Mouse (Mus musculus) neural tube, embryonic 12.5 days (tissue): Measurements from ENCODE around the gene Itsn1. TPM values are rescaled to one million over a fixed set of nuclear protein-coding genes. Genes with fewer than 3 reads are reported as not detected.

Experiments
- ATAC-seq: fragments of 200-750 bp; cut with Nextera tagmentation; 2 replicates; pipeline ENCODE4 v1.8.0; 2017; ENCODE audit warnings: low read depth, mild to moderate bottlenecking, moderate TSS enrichment, moderate library complexity; ENCODE audit not compliant: low FRiP score
- H3K27ac ChIP-seq: fragments of 300-500 bp; sonication (generic); 2 replicates; pipeline ENCODE4 v1.5.1; 2016
- H3K27me3 ChIP-seq: fragments of 300-500 bp; sonication (generic); replicated peaks from 2 replicates; pipeline ENCODE4 v1.6.1; 2016; ENCODE audit warnings: mild to moderate bottlenecking
- H3K36me3 ChIP-seq: fragments of 300-500 bp; sonication (generic); 2 replicates; pipeline ENCODE4 v1.6.1; 2016; ENCODE audit warnings: mild to moderate bottlenecking
- H3K4me1 ChIP-seq: fragments of 300-500 bp; sonication (generic); 2 replicates; pipeline ENCODE4 v1.6.1; 2016
- H3K4me2 ChIP-seq: fragments of 300-500 bp; sonication (generic); replicated peaks from 2 replicates; pipeline ENCODE4 v1.6.1; 2016; ENCODE audit warnings: mild to moderate bottlenecking
- H3K4me3 ChIP-seq: fragments of 300-500 bp; sonication (generic); 2 replicates; pipeline ENCODE4 v1.5.1; 2016
- H3K9ac ChIP-seq: fragments of 300-500 bp; sonication (generic); 2 replicates; pipeline ENCODE4 v1.6.1; 2016; ENCODE audit warnings: mild to moderate bottlenecking
- H3K9me3 ChIP-seq: fragments of 300-500 bp; sonication (generic); 2 replicates; pipeline ENCODE4 v1.6.1; 2016; ENCODE audit warnings: mild to moderate bottlenecking
- WGBS: fragments of 180-500 bp; shearing (Covaris S2); methylation state at CpG from one replicate; pipeline ENCODE4 v1.1.7; 2016; 5-methylcytosine and 5-hydroxymethylcytosine counted together
- microRNA-seq: library from miRNA; unstranded; fragments of <30 nt; microRNA quantifications from one replicate; pipeline ENCODE4, GENCODE M21; 2017
- polyA plus RNA-seq: library from polyadenylated mRNA; unstranded; fragments of >200 nt; fragmentation: Nextera tagmentation; extraction: Ambion mirVana; gene quantifications from 2 replicates; pipeline ENCODE4 v1.2.1, GENCODE M21; 2016

Gene Itsn1
- polyA plus RNA-seq, 1 experiment from 2014 or later = 74.4 TPM

GRCm38 (mm10) chr16:91963556-91963900 lies 234.4 kb downstream of the Itsn1 start:
- 64% methylated on average over 3 of the region's 3 CpGs for WGBS
- H3K9ac ChIP-seq = no peak overlapping the region
- H3K4me2 ChIP-seq = peak overlapping the region; percentile 45

GRCm38 (mm10) chr16:91964308-91965178 lies 235.5 kb downstream of the Itsn1 start:
- Histone ChIP-seq H3K4me2 (no peak overlapping the region), H3K36me3 (no peaks in the 10 kb centered on the region), H3K9ac (no peak overlapping the region), H3K9me3 (no peaks in the 10 kb centered on the region), H3K4me3 (no peak overlapping the region), H3K4me1 (peaks cover 17% of the 10 kb centered on the region), H3K27me3 (no peaks in the 10 kb centered on the region), H3K27ac (peak overlapping the region; percentile 72)
- WGBS = 90% methylated on average over 13 of the region's 13 CpGs
- ATAC-seq = no peak

More at GRCm38 (mm10) chr16:91963556-91963900, 234.4 kb downstream of the Itsn1 start:
- Histone ChIP-seq H3K27ac (peak overlapping the region; percentile 72), H3K27me3 (no peaks in the 10 kb centered on the region), H3K4me3 (no peak overlapping the region), H3K36me3 (no peaks in the 10 kb centered on the region), H3K4me1 (peaks cover 17% of the 10 kb centered on the region), H3K9me3 (no peaks in the 10 kb centered on the region)
- ATAC-seq = 0 out of 2 replicates have a peak, but pooled peaks have one; percentile 18

- H3K4me3 ChIP-seq = no peak overlapping the region
- H3K9ac ChIP-seq = no peak overlapping the region
- H3K27me3 ChIP-seq = no peaks in the 10 kb centered on the region; the same call in 1 of the 2 replicates
- H3K4me2 ChIP-seq = no peak overlapping the region
- no peaks in the 10 kb centered on the region for H3K9me3 ChIP-seq
- ATAC-seq = no peak
- H3K36me3 ChIP-seq = no peaks in the 10 kb centered on the region
- 42% methylated on average over 10 of the region's 10 CpGs for WGBS
- H3K4me1 ChIP-seq = peaks cover 6% of the 10 kb centered on the region
- no peak overlapping the region for H3K27ac ChIP-seq
These were observed 239.6 kb downstream of the Itsn1 start for GRCm38 (mm10) chr16:91968725-91969124.

- Histone ChIP-seq H3K27ac (no peak overlapping the region), H3K4me1 (no peaks in the 10 kb centered on the region), H3K9ac (no peak overlapping the region), H3K36me3 (no peaks in the 10 kb centered on the region), H3K4me2 (no peak overlapping the region), H3K9me3 (no peaks in the 10 kb centered on the region), H3K4me3 (no peak overlapping the region), H3K27me3 (no peaks in the 10 kb centered on the region; the same call in 1 of the 2 replicates)
- no peak for ATAC-seq
- WGBS = 28% methylated on average over 10 of the region's 10 CpGs
These were observed 240.5 kb downstream of the Itsn1 start for GRCm38 (mm10) chr16:91969516-91970031.

Small RNA genes lying within 50 kb of the gene (microRNA-seq; reads per million reads assigned to microRNA genes)
- not detected for gene Gm27773

Other genes with a start within 250 kb of the Itsn1 start
- gene Ifnar1, start 244.0 kb upstream of the Itsn1 start, polyA plus RNA-seq = 55.2 and 56.5 TPM in 2 replicates
- 46.9 TPM in 2 replicates for gene Ifngr2, start 182.2 kb upstream of the Itsn1 start, polyA plus RNA-seq
- 58.0 and 58.5 TPM in 2 replicates for gene Tmem50b, start 131.5 kb upstream of the Itsn1 start, polyA plus RNA-seq
- gene Dnajc28, start 110.3 kb upstream of the Itsn1 start, polyA plus RNA-seq = 6.3 and 6.4 TPM in 2 replicates
- 89.0 and 92.3 TPM in 2 replicates for gene Gart, start 82.3 kb upstream of the Itsn1 start, polyA plus RNA-seq
- gene Son, start 81.8 kb upstream of the Itsn1 start, polyA plus RNA-seq = 141 and 154 TPM in 2 replicates
- 26.1 and 30.5 TPM in 2 replicates for gene Donson, start 40.5 kb upstream of the Itsn1 start, polyA plus RNA-seq
- gene Cryzl1, start 306 bp upstream of the Itsn1 start, polyA plus RNA-seq = 70.0 and 80.7 TPM in 2 replicates